Mouse (Mus musculus) liver, embryonic 11.5 days (tissue): ENCODE measurements around the gene Nfib. TPM values are rescaled to one million over a fixed set of nuclear protein-coding genes. Genes with fewer than 3 reads are reported as not detected.

Source experiments
- ATAC-seq: fragments of 200-750 bp; cut with Nextera tagmentation; replicated peaks from 2 replicates; pipeline ENCODE4 v1.8.0; 2017; ENCODE audit warnings: moderate number of reproducible peaks, mild to moderate bottlenecking, moderate TSS enrichment, moderate library complexity; ENCODE audit not compliant: low FRiP score
- DNase-seq: peaks from one replicate; pipeline ENCODE4 v3.0.0-alpha.2; 2017; ENCODE audit warnings: low spot score
- H3K27ac ChIP-seq: fragments of 300-500 bp; sonication (generic); 2 replicates; pipeline ENCODE4 v1.5.1; 2014; ENCODE audit warnings: mild to moderate bottlenecking, low read depth, low read length, control low read depth
- H3K27me3 ChIP-seq: fragments of 300-500 bp; sonication (generic); replicated peaks from 2 replicates; pipeline ENCODE4 v1.6.1; 2014; ENCODE audit warnings: low read length, mixed read lengths; ENCODE audit not compliant: control insufficient read depth, insufficient read depth
- H3K36me3 ChIP-seq: fragments of 300-500 bp; sonication (generic); 2 replicates; pipeline ENCODE4 v1.6.1; 2014; ENCODE audit warnings: mild to moderate bottlenecking, low read length, moderate library complexity, mixed read lengths; ENCODE audit not compliant: control insufficient read depth, insufficient read depth
- H3K4me1 ChIP-seq: fragments of 300-500 bp; sonication (generic); replicated peaks from 2 replicates; pipeline ENCODE4 v1.6.1; 2014; ENCODE audit warnings: low read length, mixed read lengths; ENCODE audit not compliant: control insufficient read depth, insufficient read depth
- H3K4me2 ChIP-seq: fragments of 300-500 bp; sonication (generic); 2 replicates; pipeline ENCODE4 v1.6.1; 2014; ENCODE audit warnings: mild to moderate bottlenecking, control low read depth, moderate library complexity
- H3K4me3 ChIP-seq: fragments of 300-500 bp; sonication (generic); 2 replicates; pipeline ENCODE4 v1.5.1; 2014; ENCODE audit warnings: low read depth, low read length, control low read depth
- H3K9ac ChIP-seq: fragments of 300-500 bp; sonication (generic); 2 replicates; pipeline ENCODE4 v1.6.1; 2014; ENCODE audit warnings: low read depth, low read length, control low read depth
- H3K9me3 ChIP-seq: fragments of 300-500 bp; sonication (generic); 2 replicates; pipeline ENCODE4 v1.6.1; 2016; ENCODE audit warnings: low read length, inconsistent platforms, mixed read lengths; ENCODE audit not compliant: control insufficient read depth
- WGBS: fragments of 180-500 bp; shearing (Covaris S2); extraction: QIAGEN DNeasy Blood & Tissue Kit; methylation state at CpG from one replicate; pipeline ENCODE4 v1.1.7; 2014; 5-methylcytosine and 5-hydroxymethylcytosine counted together
- polyA plus RNA-seq: library from polyadenylated mRNA; unstranded; fragments of >200 nt; fragmentation: Nextera tagmentation; extraction: Ambion mirVana; gene quantifications from 2 replicates; pipeline ENCODE4 v1.2.1, GENCODE M21; 2014

The Nfib gene
- polyA plus RNA-seq, 1 experiment from 2014 or later: 26.9 TPM

- no peak for DNase-seq
- Histone ChIP-seq H3K4me3 (no peak overlapping the region), H3K27me3 (no peaks in the 10 kb centered on the region), H3K4me1 (no peaks in the 10 kb centered on the region), H3K9ac (no peak overlapping the region), H3K36me3 (no peaks in the 10 kb centered on the region), H3K9me3 (no peaks in the 10 kb centered on the region), H3K4me2 (no peak overlapping the region), H3K27ac (no peak overlapping the region)
- no peak for ATAC-seq
- 80% methylated on average over 5 of the region's 5 CpGs for WGBS
Measured at GRCm38 (mm10) chr4:82248031-82248430, 457.5 kb downstream of the Nfib start.

- no peaks in the 10 kb centered on the region for H3K4me1 ChIP-seq
- no peak overlapping the region for H3K4me2 ChIP-seq
- H3K27ac ChIP-seq: no peak overlapping the region
- DNase-seq: no peak
- ATAC-seq: no peak
- 76% methylated on average over 2 of the region's 2 CpGs for WGBS
- no peaks in the 10 kb centered on the region for H3K9me3 ChIP-seq
- no peaks in the 10 kb centered on the region for H3K27me3 ChIP-seq
- no peak overlapping the region for H3K4me3 ChIP-seq
- H3K36me3 ChIP-seq: no peaks in the 10 kb centered on the region
- no peak overlapping the region for H3K9ac ChIP-seq
Measured at GRCm38 (mm10) chr4:82246290-82246689, 459.3 kb downstream of the Nfib start.

Other genes starting within 250 kb of the Nfib start
- 10.9 and 11.0 TPM in 2 replicates for gene Zdhhc21, start 154.2 kb upstream of the Nfib start, polyA plus RNA-seq
- not detected in 2 replicates for gene Cer1, start 179.4 kb upstream of the Nfib start, polyA plus RNA-seq